Mouse (Mus musculus) v-Abl transformed pro-B cells (cell line): ENCODE measurements around the gene Spryd4.
"Not testable (repeated sequence)": the region's sequence is repeated elsewhere in the genome, so short reads cannot be mapped to it uniquely, and the experiment has no call there.

Source experiments
- in situ Hi-C, 2 experiments: fragments of 400-800 bp; cut with MboI; formaldehyde crosslinking; loops; one replicate each; pipeline ENCODE4 v1.15.1; 2025; ENCODE audit not compliant: unreplicated experiment in 2 of 2

Spryd4 gene

GRCm38 (mm10) chr10:128211390-128212108 is at the start of gene Spryd4:
Gene Spryd4, minus strand, starts transcription at chr10:128211807.
- in situ Hi-C loops, result loop anchor here (5.0 to 10.0 kb wide), 3 partner anchors 71 to 243 kb away; partner anchors contain the start of gene Smarcc2 (in 1 of the 2)

- in situ Hi-C loops, result not testable (repeated sequence)
Measured at GRCm38 (mm10) chr10:128260376-128260775, 48.8 kb upstream of the Spryd4 start.

- in situ Hi-C loops, result no loop called here
Measured at GRCm38 (mm10) chr10:128259946-128260345, 48.3 kb upstream of the Spryd4 start.

GRCm38 (mm10) chr10:128258953-128259352 is 47.3 kb upstream of the Spryd4 start:
- in situ Hi-C loops, result no loop called here

- in situ Hi-C loops, result no loop called here
Measured at GRCm38 (mm10) chr10:128256328-128256727, 44.7 kb upstream of the Spryd4 start.

GRCm38 (mm10) chr10:128255925-128256324 is 44.3 kb upstream of the Spryd4 start:
- in situ Hi-C loops, result no loop called here

- in situ Hi-C loops, result no loop called here
Measured at GRCm38 (mm10) chr10:128253677-128254255, 42.2 kb upstream of the Spryd4 start, which contains the start of gene Apon. Gene Apon, plus strand, starts transcription at chr10:128254096.

- in situ Hi-C loops, result no loop called here
Measured at GRCm38 (mm10) chr10:128250565-128250964, 39.0 kb upstream of the Spryd4 start.

- in situ Hi-C loops, result no loop called here
Measured at GRCm38 (mm10) chr10:128247020-128247732, 35.6 kb upstream of the Spryd4 start.

GRCm38 (mm10) chr10:128244121-128244520 is 32.5 kb upstream of the Spryd4 start:
- in situ Hi-C loops, result no loop called here

- in situ Hi-C loops, result no loop called here
Measured at GRCm38 (mm10) chr10:128243252-128243651, 31.6 kb upstream of the Spryd4 start.

GRCm38 (mm10) chr10:128240131-128240530 is 28.5 kb upstream of the Spryd4 start:
- in situ Hi-C loops, result no loop called here

GRCm38 (mm10) chr10:128239140-128239539 is 27.5 kb upstream of the Spryd4 start:
- in situ Hi-C loops, result no loop called here

- in situ Hi-C loops, result no loop called here
Measured at GRCm38 (mm10) chr10:128237807-128238480, 26.3 kb upstream of the Spryd4 start.

GRCm38 (mm10) chr10:128236321-128236720 is 24.7 kb upstream of the Spryd4 start:
- in situ Hi-C loops, result no loop called here

- in situ Hi-C loops, result no loop called here
Measured at GRCm38 (mm10) chr10:128232420-128232985, 20.9 kb upstream of the Spryd4 start.

GRCm38 (mm10) chr10:128231697-128232419 is 20.3 kb upstream of the Spryd4 start, which contains the start of gene Timeless:
Gene Timeless, plus strand, starts transcription at chr10:128232065.
- in situ Hi-C loops, result no loop called here

GRCm38 (mm10) chr10:128231146-128231545 is 19.5 kb upstream of the Spryd4 start:
- in situ Hi-C loops, result no loop called here

- in situ Hi-C loops, result no loop called here
Measured at GRCm38 (mm10) chr10:128230582-128230981, 19.0 kb upstream of the Spryd4 start.

- in situ Hi-C loops, result no loop called here
Measured at GRCm38 (mm10) chr10:128228009-128228408, 16.4 kb upstream of the Spryd4 start.
